Mouse (Mus musculus): ENCODE data around the gene Amn1. TPM values are rescaled to one million over a fixed set of nuclear protein-coding genes. Genes with fewer than 3 reads are reported as not detected.
"Not testable (repeated sequence)": the region's sequence is repeated elsewhere in the genome, so short reads cannot be mapped to it uniquely, and the experiment has no call there.

Gene Amn1
- polyA plus RNA-seq, 1 experiment from 2014 or later: 27.4 TPM

DNA sequence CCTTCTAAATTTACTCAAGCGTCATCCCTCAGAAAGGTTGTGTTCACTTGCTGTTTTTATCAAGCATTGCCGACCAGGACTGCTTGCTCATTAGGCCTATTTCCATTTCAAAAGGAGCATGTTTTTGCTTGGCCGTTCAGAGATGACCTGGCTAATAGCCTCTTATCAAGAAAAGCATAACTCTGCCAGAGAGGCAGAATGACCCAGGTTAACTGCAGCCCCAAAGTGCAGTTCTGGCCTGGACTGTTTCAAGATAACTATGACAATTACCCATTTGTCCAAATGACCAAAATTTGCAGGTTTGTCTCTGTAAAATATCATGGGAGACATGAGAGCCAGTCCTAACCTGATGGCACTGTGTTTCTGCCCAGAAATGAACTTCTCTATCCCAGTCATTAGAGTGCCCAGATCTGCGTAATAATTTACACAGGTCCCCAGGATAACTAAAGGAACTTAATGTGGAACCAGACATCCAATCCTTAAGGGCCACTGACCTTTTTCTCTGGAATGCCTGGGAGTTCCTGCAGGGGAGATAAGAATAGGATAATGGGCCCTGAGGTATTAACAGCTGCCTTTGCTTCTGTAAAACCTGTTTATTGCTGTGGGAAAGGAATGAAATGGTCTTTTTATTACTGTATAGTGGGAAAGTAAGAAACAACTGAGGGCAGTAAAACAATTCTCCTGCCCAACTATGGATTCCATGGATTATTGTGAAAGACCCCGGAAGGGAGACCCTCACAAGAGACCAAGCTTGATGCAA, 53.9 kb downstream of the Amn1 start:
- peak; percentile 60 for ATAC-seq (ENCODE audit: insufficient number of reproducible peaks, low FRiP score)
- 11% methylated on average over 5 of the region's 5 CpGs for WGBS
- Histone ChIP-seq H3K36me3 (no peaks in the 10 kb centered on the region), H3K4me2 (0 out of 2 replicates have a peak overlapping the region, but pooled peaks have one; percentile 25), H3K4me1 (replicated peaks) (peaks cover 19% of the 10 kb centered on the region), H3K27me3 (replicated peaks) (no peaks in the 10 kb centered on the region), H3K9me3 (replicated peaks) (no peaks in the 10 kb centered on the region), H3K9ac (no peak overlapping the region), H3K4me3 (no peak overlapping the region), H3K27ac (ENCODE audit: poor library complexity, severe bottlenecking) (peak overlapping the region; percentile 60)

GRCm38 (mm10) chr6:149132311-149133077, 56.0 kb downstream of the Amn1 start:
- H3K9me3 ChIP-seq (replicated peaks): no peaks in the 10 kb centered on the region
- H3K9ac ChIP-seq: no peak overlapping the region
- no peak overlapping the region for H3K4me2 ChIP-seq
- WGBS: 29% methylated on average over 5 of the region's 5 CpGs
- no peak overlapping the region for H3K27ac ChIP-seq (ENCODE audit: poor library complexity, severe bottlenecking)
- no peak overlapping the region for H3K4me3 ChIP-seq
- ATAC-seq (ENCODE audit: insufficient number of reproducible peaks, low FRiP score): no peak
- H3K36me3 ChIP-seq: no peaks in the 10 kb centered on the region
- H3K4me1 ChIP-seq (replicated peaks): peaks cover 19% of the 10 kb centered on the region
- H3K27me3 ChIP-seq (replicated peaks): no peaks in the 10 kb centered on the region

GRCm38 (mm10) chr6:149131111-149131510, 57.4 kb downstream of the Amn1 start:
- Histone ChIP-seq H3K9me3 (replicated peaks) (no peaks in the 10 kb centered on the region), H3K4me3 (no peak overlapping the region), H3K27ac (ENCODE audit: poor library complexity, severe bottlenecking) (no peak overlapping the region), H3K36me3 (no peaks in the 10 kb centered on the region), H3K4me2 (no peak overlapping the region), H3K4me1 (replicated peaks) (peaks cover 19% of the 10 kb centered on the region), H3K27me3 (replicated peaks) (no peaks in the 10 kb centered on the region), H3K9ac (no peak overlapping the region)
- 37% methylated on average over 3 of the region's 3 CpGs for WGBS
- ATAC-seq (ENCODE audit: insufficient number of reproducible peaks, low FRiP score): no peak

DNA sequence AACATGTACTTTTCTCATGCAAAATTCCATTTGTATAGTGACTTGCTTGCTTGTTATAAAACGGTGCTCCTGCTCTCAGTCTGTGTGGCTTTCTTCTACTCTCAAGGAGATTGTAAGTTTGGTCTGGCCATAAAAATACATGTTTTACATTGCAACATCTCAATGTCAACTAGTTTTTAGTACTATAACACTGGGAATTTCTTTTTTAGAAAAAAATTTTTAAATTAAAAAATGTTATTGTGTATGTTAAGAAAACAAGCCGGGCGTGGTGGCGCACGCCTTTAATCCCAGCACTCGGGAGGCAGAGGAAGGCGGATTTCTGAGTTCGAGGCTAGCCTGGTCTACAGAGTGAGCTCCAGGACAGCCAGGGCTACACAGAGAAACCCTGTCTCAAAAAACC, 58.6 kb downstream of the Amn1 start, which contains the start of gene Gm10203:
Gm10203 (plus strand) TSS at position 301 of the 400 bp plus-strand sequence.
- not testable (repeated sequence) for H3K4me3 ChIP-seq; H3K27ac ChIP-seq (ENCODE audit: poor library complexity, severe bottlenecking); H3K4me1 ChIP-seq (replicated peaks); H3K9me3 ChIP-seq (replicated peaks); H3K4me2 ChIP-seq; ATAC-seq (ENCODE audit: insufficient number of reproducible peaks, low FRiP score); H3K9ac ChIP-seq; H3K27me3 ChIP-seq (replicated peaks); H3K36me3 ChIP-seq
- WGBS: 84% methylated on average over 8 of the region's 8 CpGs

DNA sequence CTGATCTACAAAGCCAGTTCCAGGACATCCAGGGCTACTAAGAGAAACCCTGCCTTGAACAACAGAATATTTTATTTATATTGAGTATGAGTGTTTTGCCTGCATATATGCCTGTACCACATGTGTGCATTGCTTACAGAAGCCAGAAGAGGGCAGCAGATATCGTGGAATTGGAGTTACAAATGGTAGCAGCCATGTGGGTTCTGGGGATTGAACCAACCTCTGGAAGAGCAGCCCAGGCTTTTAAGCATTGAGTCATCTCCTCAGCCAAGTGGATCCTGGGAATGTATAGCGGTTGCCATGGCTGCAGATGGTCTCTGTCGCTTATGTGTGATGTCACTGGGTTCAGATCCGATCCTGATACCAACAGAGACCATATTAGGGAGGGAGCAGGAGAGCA, 61.8 kb downstream of the Amn1 start:
- Histone ChIP-seq H3K4me2 (no peak overlapping the region), H3K9me3 (replicated peaks) (no peaks in the 10 kb centered on the region), H3K36me3 (no peaks in the 10 kb centered on the region), H3K9ac (no peak overlapping the region), H3K4me3 (no peak overlapping the region), H3K4me1 (replicated peaks) (no peaks in the 10 kb centered on the region), H3K27me3 (replicated peaks) (no peaks in the 10 kb centered on the region), H3K27ac (ENCODE audit: poor library complexity, severe bottlenecking) (no peak overlapping the region)
- no peak for ATAC-seq (ENCODE audit: insufficient number of reproducible peaks, low FRiP score)
- WGBS: 60% methylated on average over 4 of the region's 4 CpGs

GRCm38 (mm10) chr6:149123042-149123441, 65.5 kb downstream of the Amn1 start:
- WGBS: 82% methylated on average over 3 of the region's 3 CpGs
- no peak for ATAC-seq (ENCODE audit: insufficient number of reproducible peaks, low FRiP score)
- Histone ChIP-seq H3K4me1 (replicated peaks) (no peaks in the 10 kb centered on the region), H3K36me3 (no peaks in the 10 kb centered on the region), H3K9me3 (replicated peaks) (no peaks in the 10 kb centered on the region), H3K4me2 (no peak overlapping the region), H3K4me3 (no peak overlapping the region), H3K27me3 (replicated peaks) (no peaks in the 10 kb centered on the region), H3K27ac (ENCODE audit: poor library complexity, severe bottlenecking) (no peak overlapping the region), H3K9ac (no peak overlapping the region)

- no peak overlapping the region for H3K4me2 ChIP-seq
- no peaks in the 10 kb centered on the region for H3K27me3 ChIP-seq (replicated peaks)
- no peak for ATAC-seq (ENCODE audit: insufficient number of reproducible peaks, low FRiP score)
- no peak overlapping the region for H3K9ac ChIP-seq
- no peaks in the 10 kb centered on the region for H3K9me3 ChIP-seq (replicated peaks)
- 33% methylated on average over 2 of the region's 2 CpGs for WGBS
- no peaks in the 10 kb centered on the region for H3K4me1 ChIP-seq (replicated peaks)
- H3K27ac ChIP-seq (ENCODE audit: poor library complexity, severe bottlenecking): no peak overlapping the region
- no peak overlapping the region for H3K4me3 ChIP-seq
- no peaks in the 10 kb centered on the region for H3K36me3 ChIP-seq
Measured at GRCm38 (mm10) chr6:149119853-149120252, 68.7 kb downstream of the Amn1 start.

DNA sequence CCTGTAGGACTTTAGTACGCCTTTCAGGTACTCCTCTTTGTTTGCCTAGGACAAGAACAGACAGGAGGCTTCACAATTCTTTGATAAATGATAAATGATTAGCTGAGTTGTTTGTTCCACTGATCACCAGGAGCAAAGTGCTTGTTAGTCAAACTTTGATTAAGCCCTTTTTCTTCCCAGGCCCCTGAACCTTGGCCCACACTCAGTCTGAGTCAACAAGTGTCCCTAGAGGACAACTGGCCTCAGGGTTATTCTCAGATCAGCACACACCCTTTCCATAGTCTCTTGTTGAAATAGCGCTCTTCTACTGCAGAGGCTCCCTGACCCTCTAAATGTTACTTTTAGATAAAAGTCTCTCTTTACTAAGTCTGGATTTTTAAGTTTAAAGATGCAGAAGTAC, 69.6 kb downstream of the Amn1 start:
- Histone ChIP-seq H3K4me1 (replicated peaks) (no peaks in the 10 kb centered on the region), H3K36me3 (no peaks in the 10 kb centered on the region), H3K4me2 (no peak overlapping the region), H3K9me3 (replicated peaks) (no peaks in the 10 kb centered on the region), H3K27me3 (replicated peaks) (no peaks in the 10 kb centered on the region), H3K27ac (ENCODE audit: poor library complexity, severe bottlenecking) (no peak overlapping the region), H3K4me3 (no peak overlapping the region), H3K9ac (no peak overlapping the region)
- no peak for ATAC-seq (ENCODE audit: insufficient number of reproducible peaks, low FRiP score)
- 62% methylated on average over 2 of the region's 2 CpGs for WGBS

DNA sequence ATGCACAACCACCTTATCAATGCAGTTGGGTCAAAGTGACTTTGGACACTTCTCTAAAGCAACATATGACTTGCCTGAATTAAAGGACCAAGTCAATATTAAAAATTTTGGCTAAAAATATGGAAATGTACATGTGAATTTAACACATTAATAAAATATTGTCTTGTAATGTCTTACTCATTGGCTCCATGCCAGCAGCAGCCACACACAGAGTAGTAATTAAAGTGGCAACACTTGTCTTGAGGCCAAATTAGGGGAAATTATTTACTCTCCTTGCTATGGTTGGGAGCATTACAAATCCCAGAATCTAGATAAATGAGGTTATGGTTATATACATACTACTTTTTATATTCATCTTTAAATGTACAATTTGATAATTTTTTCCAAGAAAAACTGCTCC, 71.5 kb downstream of the Amn1 start:
- no peaks in the 10 kb centered on the region for H3K9me3 ChIP-seq (replicated peaks)
- no peak overlapping the region for H3K4me3 ChIP-seq
- H3K9ac ChIP-seq: no peak overlapping the region
- H3K36me3 ChIP-seq: no peaks in the 10 kb centered on the region
- H3K27me3 ChIP-seq (replicated peaks): no peaks in the 10 kb centered on the region
- no peaks in the 10 kb centered on the region for H3K4me1 ChIP-seq (replicated peaks)
- ATAC-seq (ENCODE audit: insufficient number of reproducible peaks, low FRiP score): no peak
- H3K4me2 ChIP-seq: no peak overlapping the region
- H3K27ac ChIP-seq (ENCODE audit: poor library complexity, severe bottlenecking): no peak overlapping the region

- Histone ChIP-seq H3K9ac (no peak overlapping the region), H3K4me3 (no peak overlapping the region), H3K4me1 (replicated peaks) (no peaks in the 10 kb centered on the region), H3K27me3 (replicated peaks) (no peaks in the 10 kb centered on the region), H3K4me2 (no peak overlapping the region), H3K9me3 (replicated peaks) (no peaks in the 10 kb centered on the region), H3K36me3 (no peaks in the 10 kb centered on the region), H3K27ac (ENCODE audit: poor library complexity, severe bottlenecking) (no peak overlapping the region)
- WGBS: 58% methylated on average over 2 of the region's 2 CpGs
- ATAC-seq (ENCODE audit: insufficient number of reproducible peaks, low FRiP score): no peak
Measured at GRCm38 (mm10) chr6:149108909-149109308, 79.6 kb downstream of the Amn1 start.

DNA sequence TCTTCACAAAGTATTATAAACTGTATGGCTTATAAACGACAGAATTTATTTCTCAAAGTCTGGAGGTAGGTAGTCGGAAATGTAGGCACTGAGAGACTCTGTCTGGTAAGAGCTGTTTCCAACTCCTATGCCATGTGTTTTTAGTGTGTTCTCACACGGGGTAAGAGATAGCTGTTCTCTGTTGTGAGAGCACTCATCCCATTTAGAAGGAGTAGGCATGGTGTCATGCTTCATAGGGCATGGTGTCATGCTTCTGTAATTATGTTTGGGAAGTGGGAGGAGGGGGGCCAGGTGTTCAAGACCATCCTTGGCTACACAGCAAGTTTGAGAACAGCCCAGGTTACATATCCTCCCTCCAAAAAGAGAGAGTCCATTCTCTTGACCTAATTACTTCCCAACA, 80.9 kb downstream of the Amn1 start:
- 66% methylated on average over 3 of the region's 3 CpGs for WGBS
- H3K27ac ChIP-seq (ENCODE audit: poor library complexity, severe bottlenecking): no peak overlapping the region
- H3K4me2 ChIP-seq: no peak overlapping the region
- no peaks in the 10 kb centered on the region for H3K27me3 ChIP-seq (replicated peaks)
- H3K9me3 ChIP-seq (replicated peaks): no peaks in the 10 kb centered on the region
- no peak for ATAC-seq (ENCODE audit: insufficient number of reproducible peaks, low FRiP score)
- no peaks in the 10 kb centered on the region for H3K36me3 ChIP-seq
- no peak overlapping the region for H3K9ac ChIP-seq
- no peaks in the 10 kb centered on the region for H3K4me1 ChIP-seq (replicated peaks)
- no peak overlapping the region for H3K4me3 ChIP-seq
